Comparison of ENCODE assay signal across 8 mouse cellular contexts in genomic region chr17:31776949-31777607, GRCm38 (mm10).
DNase-seq lines count a peak whose midpoint lies in the region; ATAC-seq and TF ChIP-seq lines count a peak whose summit lies in the region.

No protein-coding gene starts in this region.

- peak; percentile 35; the same call in 1 of the 2 replicates for TF ChIP-seq EP300 in lung, postnatal 0 days (IDR thresholded peaks at IDR 0.05)

- no peak for ATAC-seq in liver, embryonic 12.5 days
- peak; percentile 97 for ATAC-seq in embryonic facial prominence, embryonic 14.5 days (ENCODE audit: low read depth)
- ATAC-seq in intestine, embryonic 14.5 days (replicated peaks; ENCODE audit: low FRiP score, low TSS enrichment, low read depth), result peak; percentile 93
- ATAC-seq in lung, postnatal 0 days, result peak; percentile 87
- no peak for ATAC-seq in cerebellum, adult (ENCODE audit: insufficient number of reproducible peaks, low FRiP score, low TSS enrichment)

- H3K27me3 ChIP-seq in liver, adult 2 months (ENCODE audit: control insufficient read depth, insufficient read depth, low read length), result no peaks in the 10 kb centered on the region
- H3K27me3 ChIP-seq in liver, embryonic 12.5 days (replicated peaks), result no peaks in the 10 kb centered on the region
- H3K27me3 ChIP-seq in embryonic facial prominence, embryonic 14.5 days (replicated peaks; ENCODE audit: control insufficient read depth, insufficient read depth, low read length), result no peaks in the 10 kb centered on the region
- H3K27me3 ChIP-seq in intestine, embryonic 14.5 days (replicated peaks; ENCODE audit: control insufficient read depth, insufficient read depth, low read length), result no peaks in the 10 kb centered on the region
- no peaks in the 10 kb centered on the region for H3K27me3 ChIP-seq in lung, postnatal 0 days (replicated peaks; ENCODE audit: insufficient read depth, low read length)

- no peak overlapping the region for H3K27ac ChIP-seq in liver, adult 2 months (replicated peaks; ENCODE audit: insufficient read depth, low read depth, low read length)
- H3K27ac ChIP-seq in liver, embryonic 12.5 days, result no peak overlapping the region
- peak overlapping the region; percentile 86 for H3K27ac ChIP-seq in embryonic facial prominence, embryonic 14.5 days (replicated peaks; ENCODE audit: low read depth, low read length)
- peak overlapping the region; percentile 84 for H3K27ac ChIP-seq in intestine, embryonic 14.5 days (ENCODE audit: low read depth)
- H3K27ac ChIP-seq in lung, postnatal 0 days (ENCODE audit: low read length), result peak overlapping the region; percentile 52

- no peak overlapping the region for H3K9ac ChIP-seq in liver, adult 2 months (ENCODE audit: low read depth, low read length)
- H3K9ac ChIP-seq in liver, embryonic 12.5 days, result no peak overlapping the region
- no peak overlapping the region for H3K9ac ChIP-seq in embryonic facial prominence, embryonic 14.5 days (ENCODE audit: low read depth, low read length)
- no peak overlapping the region for H3K9ac ChIP-seq in intestine, embryonic 14.5 days (ENCODE audit: low read length)
- no peak overlapping the region for H3K9ac ChIP-seq in lung, postnatal 0 days (replicated peaks; ENCODE audit: low read depth)

- H3K4me2 ChIP-seq in liver, embryonic 12.5 days, result no peak overlapping the region
- no peak overlapping the region for H3K4me2 ChIP-seq in embryonic facial prominence, embryonic 14.5 days (ENCODE audit: low read depth, low read length)
- peak overlapping the region; percentile 15; the same call in 1 of the 2 replicates for H3K4me2 ChIP-seq in intestine, embryonic 14.5 days (ENCODE audit: low read length)
- no peak overlapping the region for H3K4me2 ChIP-seq in lung, postnatal 0 days (replicated peaks; ENCODE audit: low read depth, low read length)

- TF ChIP-seq CTCF in liver, adult 2 months (IDR thresholded peaks at IDR 0.05; ENCODE audit: low read depth, low read length), result no peak
- 0 out of 2 replicates have a peak, but pooled peaks have one; percentile 3 for TF ChIP-seq CTCF in lung, postnatal 0 days (IDR thresholded peaks at IDR 0.05)

- no peaks in the 10 kb centered on the region for H3K9me3 ChIP-seq in liver, embryonic 12.5 days (replicated peaks)
- no peaks in the 10 kb centered on the region for H3K9me3 ChIP-seq in embryonic facial prominence, embryonic 14.5 days (ENCODE audit: control insufficient read depth, low read length)
- H3K9me3 ChIP-seq in intestine, embryonic 14.5 days (ENCODE audit: control insufficient read depth, low read length), result no peaks in the 10 kb centered on the region
- H3K9me3 ChIP-seq in lung, postnatal 0 days (ENCODE audit: low read length), result no peaks in the 10 kb centered on the region

- H3K4me1 ChIP-seq in liver, adult 2 months (ENCODE audit: control insufficient read depth, insufficient read depth, low read length), result no peaks in the 10 kb centered on the region; the same call in 1 of the 2 replicates
- 0 out of 2 replicates have a peak, but pooled peaks cover 8% of the 10 kb centered on the region for H3K4me1 ChIP-seq in liver, embryonic 12.5 days
- peaks cover 8% of the 10 kb centered on the region for H3K4me1 ChIP-seq in embryonic facial prominence, embryonic 14.5 days (ENCODE audit: control insufficient read depth, insufficient read depth, low read length)
- peaks cover 20% of the 10 kb centered on the region for H3K4me1 ChIP-seq in intestine, embryonic 14.5 days (replicated peaks; ENCODE audit: control insufficient read depth, insufficient read depth, low read length)
- peaks cover 24% of the 10 kb centered on the region for H3K4me1 ChIP-seq in lung, postnatal 0 days (ENCODE audit: insufficient read depth, low read depth, low read length)

- WGBS in liver, adult 2 months, result 65% methylated on average over 9 of the region's 9 CpGs
- WGBS in liver, embryonic 12.5 days (ENCODE audit: insufficient replicate concordance), result 45% methylated on average over 9 of the region's 9 CpGs
- WGBS in embryonic facial prominence, embryonic 14.5 days, result 19% methylated on average over 9 of the region's 9 CpGs
- WGBS in intestine, embryonic 14.5 days, result 27% methylated on average over 9 of the region's 9 CpGs
- WGBS in lung, postnatal 0 days, result 13% methylated on average over 9 of the region's 9 CpGs

- H3K4me3 ChIP-seq in liver, adult 2 months (ENCODE audit: insufficient read depth, low read depth, low read length), result no peak overlapping the region
- no peak overlapping the region for H3K4me3 ChIP-seq in liver, embryonic 12.5 days
- H3K4me3 ChIP-seq in embryonic facial prominence, embryonic 14.5 days (ENCODE audit: low read depth, low read length), result no peak overlapping the region
- no peak overlapping the region for H3K4me3 ChIP-seq in intestine, embryonic 14.5 days (ENCODE audit: low read depth, low read length)
- H3K4me3 ChIP-seq in lung, postnatal 0 days (ENCODE audit: low read depth, low read length), result no peak overlapping the region

- H3K36me3 ChIP-seq in liver, adult 2 months (ENCODE audit: control insufficient read depth, insufficient read depth, low read length), result no peaks in the 10 kb centered on the region
- no peaks in the 10 kb centered on the region for H3K36me3 ChIP-seq in liver, embryonic 12.5 days
- no peaks in the 10 kb centered on the region for H3K36me3 ChIP-seq in embryonic facial prominence, embryonic 14.5 days (ENCODE audit: control insufficient read depth, insufficient read depth, low read length)
- H3K36me3 ChIP-seq in intestine, embryonic 14.5 days (ENCODE audit: control insufficient read depth, insufficient read depth, low read length), result no peaks in the 10 kb centered on the region
- H3K36me3 ChIP-seq in lung, postnatal 0 days (ENCODE audit: insufficient read depth, low read length), result no peaks in the 10 kb centered on the region

- no peaks in the 10 kb centered on the region for H3K79me2 ChIP-seq in liver, adult 2 months (ENCODE audit: control insufficient read depth, insufficient read depth, low read length)

- TF ChIP-seq POLR2A in liver, adult 2 months (IDR thresholded peaks at IDR 0.05; ENCODE audit: extremely low read depth, insufficient read depth, low read length), result no peak

- peak; percentile 11 for DNase-seq in liver, adult 2 months (ENCODE audit: extremely low read depth, low read depth, low spot score)
- DNase-seq in embryonic facial prominence, embryonic 14.5 days (ENCODE audit: low spot score), result peak; percentile 97
- peak; percentile 73 for DNase-seq in intestine, embryonic 14.5 days (ENCODE audit: low spot score)
- peak; percentile 93 for DNase-seq in lung, postnatal 0 days (ENCODE audit: low spot score)
- peak; percentile 66 for DNase-seq in testis, postnatal 10 days (ENCODE audit: low spot score)
- DNase-seq in cerebellum, postnatal 4 days (ENCODE audit: low spot score in 2 of 2), result no peak

Comparison
In these comparisons a context has a peak if more than half of its experiments do, and no peak if none do; other contexts are left out.
1. DNase-seq: peak in liver, adult 2 months (single experiment), embryonic facial prominence, embryonic 14.5 days (single experiment), intestine, embryonic 14.5 days (single experiment), lung, postnatal 0 days (single experiment) and testis, postnatal 10 days (single experiment); none in cerebellum, postnatal 4 days (0 of 2).
2. H3K27ac ChIP-seq: peak in embryonic facial prominence, embryonic 14.5 days (single experiment), intestine, embryonic 14.5 days (single experiment) and lung, postnatal 0 days (single experiment); none in liver, adult 2 months (single experiment) and liver, embryonic 12.5 days (single experiment).
3. ATAC-seq: peak in embryonic facial prominence, embryonic 14.5 days (single experiment), intestine, embryonic 14.5 days (single experiment) and lung, postnatal 0 days (single experiment); none in liver, embryonic 12.5 days (single experiment) and cerebellum, adult (single experiment).